Mouse (Mus musculus) liver, embryonic 14.5 days (tissue): ENCODE measurements around the gene 4930595D18Rik.

Experiments used
- CTCF ChIP-seq: IDR thresholded peaks from 2 replicates; pipeline ENCODE4 v1.5.1; 2016; ENCODE audit warnings: antibody characterized with exemption, low read depth, control low read depth
- EP300 ChIP-seq: IDR thresholded peaks from 2 replicates; pipeline ENCODE4 v1.6.1; 2016; ENCODE audit warnings: antibody characterized with exemption, low read depth

DNA sequence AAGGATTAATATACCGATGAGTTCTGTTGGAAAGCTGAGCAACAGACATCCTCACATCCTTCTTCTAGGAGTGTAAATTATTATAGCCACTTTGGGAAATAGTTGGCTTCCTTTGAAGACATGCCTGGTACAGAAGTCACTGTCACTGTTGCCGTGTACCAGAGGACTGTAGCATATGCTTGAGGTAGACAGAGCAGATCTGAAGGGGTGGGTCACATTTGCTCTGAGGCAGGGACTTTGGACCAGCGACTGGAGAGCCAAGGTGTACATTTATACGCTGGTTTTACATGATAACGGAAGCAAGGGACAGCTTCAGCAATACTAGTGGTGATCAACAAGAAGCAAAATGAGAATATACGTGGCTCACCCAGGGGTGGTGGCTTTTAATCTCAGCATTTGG, 34.6 kb upstream of the 4930595D18Rik start:
- TF ChIP-seq CTCF (no peak), EP300 (no peak)
